Mouse (Mus musculus): ENCODE measurements around the gene Abhd6. TPM values are rescaled to one million over a fixed set of nuclear protein-coding genes. Genes with fewer than 3 reads are reported as not detected.

Gene Abhd6
- total and polyA plus RNA-seq, 3 experiments: not detected

DNA sequence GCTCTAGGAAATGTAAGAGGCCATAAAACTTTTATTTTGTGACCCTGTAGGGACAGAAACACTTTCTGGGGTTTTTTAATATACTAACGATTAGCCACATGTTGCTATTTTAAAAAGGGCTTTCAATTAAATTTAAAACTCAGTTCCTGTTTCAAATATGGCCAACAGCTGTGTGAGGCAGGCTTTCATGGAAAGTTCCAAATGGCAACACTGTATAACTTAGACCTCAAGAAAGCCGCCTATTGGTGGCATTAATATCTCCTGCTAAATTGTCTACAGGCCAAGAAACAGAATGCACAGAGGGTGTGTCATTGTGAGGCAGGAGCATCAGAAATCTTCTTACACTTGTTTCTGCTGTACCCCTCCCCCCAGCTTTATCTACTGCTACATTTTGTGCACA lies 4.8 kb downstream of the Abhd6 start:
- DNase-seq (ENCODE audit: low spot score) (no peak), ATAC-seq (ENCODE audit: extremely low read depth, insufficient number of reproducible peaks, low FRiP score, poor library complexity, severe bottlenecking) (no peak)
- H3K4me3 ChIP-seq (ENCODE audit: low read depth, low read length): no peak overlapping the region
- no peaks in the 10 kb centered on the region for H3K9me3 ChIP-seq (replicated peaks)
- peaks cover 9% of the 10 kb centered on the region for H3K27me3 ChIP-seq (ENCODE audit: insufficient read depth, low read length)
- no peaks in the 10 kb centered on the region for H3K4me1 ChIP-seq (ENCODE audit: insufficient read depth, low read depth, low read length)
- no peaks in the 10 kb centered on the region for H3K36me3 ChIP-seq (replicated peaks)
- TF ChIP-seq POLR2AphosphoS5 (IDR thresholded peaks at IDR 0.05; ENCODE audit: insufficient replicate concordance, low read depth, low read length) (no peak), GATA2 (IDR thresholded peaks at IDR 0.05; ENCODE audit: borderline replicate concordance, low read depth, low read length) (no peak)

DNA sequence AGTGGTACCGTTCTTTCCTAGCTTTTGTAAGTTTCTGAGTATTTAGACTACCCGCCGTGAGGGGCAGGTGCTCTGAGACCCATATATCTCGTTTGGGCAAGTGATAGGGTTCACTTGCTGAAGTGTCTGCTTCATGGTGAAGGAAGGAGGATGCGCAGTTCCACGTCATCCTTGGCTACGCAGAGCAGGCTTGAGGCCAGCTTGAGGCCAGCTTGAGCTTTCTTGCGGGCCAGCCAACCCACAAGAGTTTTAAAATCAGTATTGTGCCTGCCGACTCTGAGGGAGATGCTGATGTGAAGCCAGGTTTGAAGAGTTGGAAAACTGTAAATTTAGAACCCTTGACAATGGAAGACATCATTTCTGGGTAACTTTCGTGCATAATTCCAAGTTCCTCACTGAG lies 5.2 kb downstream of the Abhd6 start:
- TF ChIP-seq GATA2 (IDR thresholded peaks at IDR 0.05; ENCODE audit: borderline replicate concordance, low read depth, low read length): no peak
- no peak for TF ChIP-seq TAL1 (conservative IDR thresholded peaks at IDR 0.05; ENCODE audit: low read depth, low read length)
- TF ChIP-seq CTCF (IDR thresholded peaks at IDR 0.05; ENCODE audit: low read depth, low read length): no peak
- no peak for TF ChIP-seq GATA1 (IDR thresholded peaks at IDR 0.05; ENCODE audit: borderline replicate concordance, low read length)
- TF ChIP-seq POLR2AphosphoS5 (IDR thresholded peaks at IDR 0.05; ENCODE audit: insufficient replicate concordance, low read depth, low read length): no peak
- Histone ChIP-seq H3K27me3 (ENCODE audit: insufficient read depth, low read length) (peaks cover 5% of the 10 kb centered on the region), H3K9me3 (replicated peaks) (no peaks in the 10 kb centered on the region), H3K36me3 (replicated peaks) (no peaks in the 10 kb centered on the region), H3K4me3 (ENCODE audit: low read depth, low read length) (no peak overlapping the region), H3K4me1 (ENCODE audit: insufficient read depth, low read depth, low read length) (no peaks in the 10 kb centered on the region)
- ATAC-seq (ENCODE audit: extremely low read depth, insufficient number of reproducible peaks, low FRiP score, poor library complexity, severe bottlenecking) (no peak), DNase-seq (ENCODE audit: low spot score) (no peak)

DNA sequence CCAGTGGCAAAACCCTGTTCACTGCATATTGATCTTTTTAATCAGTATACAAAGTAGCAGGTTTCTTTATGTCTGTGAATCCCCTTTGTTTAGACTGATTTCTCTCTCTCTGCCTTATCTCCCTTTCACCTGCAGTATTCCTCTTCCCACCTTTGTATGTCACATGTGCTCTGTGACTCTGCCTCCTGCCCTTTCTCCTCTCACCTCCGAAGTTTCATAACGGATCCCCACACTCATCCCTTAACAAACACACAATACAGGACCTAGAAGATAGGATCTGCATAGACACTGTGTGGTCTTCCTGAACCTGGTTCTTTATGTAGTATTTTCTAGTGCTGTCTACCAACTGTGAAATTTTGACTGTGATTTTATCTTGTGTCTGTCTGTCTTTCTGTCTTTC lies 8.6 kb downstream of the Abhd6 start:
- DNase-seq (ENCODE audit: low spot score) (no peak), ATAC-seq (ENCODE audit: extremely low read depth, insufficient number of reproducible peaks, low FRiP score, poor library complexity, severe bottlenecking) (no peak)
- H3K4me3 ChIP-seq (ENCODE audit: low read depth, low read length): no peak overlapping the region
- no peaks in the 10 kb centered on the region for H3K36me3 ChIP-seq (replicated peaks)
- TF ChIP-seq GATA1 (IDR thresholded peaks at IDR 0.05; ENCODE audit: borderline replicate concordance, low read length) (no peak), GATA2 (IDR thresholded peaks at IDR 0.05; ENCODE audit: borderline replicate concordance, low read depth, low read length) (no peak), CTCF (IDR thresholded peaks at IDR 0.05; ENCODE audit: low read depth, low read length) (no peak), POLR2AphosphoS5 (IDR thresholded peaks at IDR 0.05; ENCODE audit: insufficient replicate concordance, low read depth, low read length) (no peak), TAL1 (conservative IDR thresholded peaks at IDR 0.05; ENCODE audit: low read depth, low read length) (no peak)
- H3K4me1 ChIP-seq (ENCODE audit: insufficient read depth, low read depth, low read length): no peaks in the 10 kb centered on the region
- peaks cover 3% of the 10 kb centered on the region for H3K27me3 ChIP-seq (ENCODE audit: insufficient read depth, low read length)
- H3K9me3 ChIP-seq (replicated peaks): no peaks in the 10 kb centered on the region

DNA sequence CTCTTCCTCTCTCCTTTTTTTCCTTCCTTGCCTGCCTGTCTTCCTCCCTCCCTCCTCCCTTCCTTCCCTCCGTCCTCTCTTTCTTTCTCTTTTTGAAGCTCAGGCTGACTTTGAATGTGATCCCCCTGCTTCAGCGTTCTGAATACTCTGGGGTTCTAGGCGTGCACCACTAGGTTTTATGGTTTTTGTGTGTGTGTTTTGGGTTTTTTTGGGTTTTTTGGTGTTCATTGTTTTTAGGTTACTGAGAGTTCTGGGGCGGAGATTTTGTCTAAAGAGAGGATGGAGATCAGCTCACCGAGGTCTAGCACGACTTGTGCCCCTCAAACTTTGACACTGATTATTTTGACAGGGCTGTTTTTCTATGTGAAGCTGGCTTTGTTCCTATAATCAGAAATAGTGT lies 9.2 kb downstream of the Abhd6 start:
- no peak for ATAC-seq (ENCODE audit: extremely low read depth, insufficient number of reproducible peaks, low FRiP score, poor library complexity, severe bottlenecking)
- Histone ChIP-seq H3K9me3 (replicated peaks) (no peaks in the 10 kb centered on the region), H3K4me3 (ENCODE audit: low read depth, low read length) (no peak overlapping the region), H3K4me1 (ENCODE audit: insufficient read depth, low read depth, low read length) (no peaks in the 10 kb centered on the region), H3K27me3 (ENCODE audit: insufficient read depth, low read length) (peaks cover 3% of the 10 kb centered on the region), H3K36me3 (replicated peaks) (no peaks in the 10 kb centered on the region)
- TF ChIP-seq TAL1 (conservative IDR thresholded peaks at IDR 0.05; ENCODE audit: low read depth, low read length) (no peak), GATA1 (IDR thresholded peaks at IDR 0.05; ENCODE audit: borderline replicate concordance, low read length) (no peak), CTCF (IDR thresholded peaks at IDR 0.05; ENCODE audit: low read depth, low read length) (no peak), POLR2AphosphoS5 (IDR thresholded peaks at IDR 0.05; ENCODE audit: insufficient replicate concordance, low read depth, low read length) (no peak), GATA2 (IDR thresholded peaks at IDR 0.05; ENCODE audit: borderline replicate concordance, low read depth, low read length) (no peak)
- DNase-seq (ENCODE audit: low spot score): no peak

DNA sequence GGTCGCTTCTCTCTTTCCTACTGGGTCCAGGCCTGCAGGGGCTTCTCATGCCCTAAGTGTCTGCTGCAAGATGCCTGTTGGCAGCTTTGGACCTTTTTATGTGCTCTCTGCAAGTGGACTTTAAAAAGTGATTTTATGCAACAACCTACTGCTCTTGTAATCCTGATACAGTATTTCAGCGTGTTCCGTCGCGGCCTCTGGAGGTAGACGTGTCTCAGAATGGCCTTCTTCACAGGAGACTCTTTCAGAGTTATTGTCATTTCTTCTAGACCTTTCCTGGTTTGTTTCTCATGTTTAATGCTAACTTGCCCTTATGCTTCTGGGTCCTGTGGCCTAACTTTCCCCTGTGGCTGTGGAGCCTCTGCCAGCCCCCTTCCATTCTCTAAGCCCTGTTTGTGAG lies 13.1 kb downstream of the Abhd6 start:
- no peaks in the 10 kb centered on the region for H3K9me3 ChIP-seq (replicated peaks)
- H3K4me3 ChIP-seq (ENCODE audit: low read depth, low read length): no peak overlapping the region
- DNase-seq (ENCODE audit: low spot score) (no peak), ATAC-seq (ENCODE audit: extremely low read depth, insufficient number of reproducible peaks, low FRiP score, poor library complexity, severe bottlenecking) (no peak)
- H3K36me3 ChIP-seq (replicated peaks): no peaks in the 10 kb centered on the region
- no peak for TF ChIP-seq GATA1 (IDR thresholded peaks at IDR 0.05; ENCODE audit: borderline replicate concordance, low read length)
- no peaks in the 10 kb centered on the region for H3K4me1 ChIP-seq (ENCODE audit: insufficient read depth, low read depth, low read length)
- peaks cover 3% of the 10 kb centered on the region; the same call in 1 of the 2 replicates for H3K27me3 ChIP-seq (ENCODE audit: insufficient read depth, low read length)

DNA sequence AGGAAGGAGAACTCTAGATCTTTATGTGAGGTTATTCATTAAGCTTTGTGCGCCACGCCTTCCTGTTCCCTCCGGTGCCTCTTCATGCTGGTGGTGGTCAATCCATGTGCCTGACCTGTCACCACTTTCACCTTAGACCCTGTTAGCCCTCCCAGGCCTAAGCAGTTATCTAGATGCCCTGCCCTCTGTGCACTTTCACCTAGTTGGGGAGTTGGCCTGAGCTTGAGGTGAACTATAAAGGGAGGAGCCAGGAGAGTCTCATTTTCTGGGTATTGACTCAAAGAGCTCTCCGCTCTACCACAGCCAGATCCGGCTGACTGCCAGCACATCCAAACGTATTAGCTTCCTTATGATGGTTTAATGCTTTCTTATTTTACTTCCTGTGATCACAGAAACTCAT lies 13.6 kb downstream of the Abhd6 start:
- DNase-seq (ENCODE audit: low spot score) (no peak), ATAC-seq (ENCODE audit: extremely low read depth, insufficient number of reproducible peaks, low FRiP score, poor library complexity, severe bottlenecking) (no peak)
- H3K4me3 ChIP-seq (ENCODE audit: low read depth, low read length): no peak overlapping the region
- TF ChIP-seq GATA2 (IDR thresholded peaks at IDR 0.05; ENCODE audit: borderline replicate concordance, low read depth, low read length) (no peak), TAL1 (conservative IDR thresholded peaks at IDR 0.05; ENCODE audit: low read depth, low read length) (no peak), POLR2AphosphoS5 (IDR thresholded peaks at IDR 0.05; ENCODE audit: insufficient replicate concordance, low read depth, low read length) (no peak), GATA1 (IDR thresholded peaks at IDR 0.05; ENCODE audit: borderline replicate concordance, low read length) (no peak), CTCF (IDR thresholded peaks at IDR 0.05; ENCODE audit: low read depth, low read length) (no peak)
- H3K9me3 ChIP-seq (replicated peaks): no peaks in the 10 kb centered on the region
- no peaks in the 10 kb centered on the region for H3K36me3 ChIP-seq (replicated peaks)
- no peaks in the 10 kb centered on the region for H3K4me1 ChIP-seq (ENCODE audit: insufficient read depth, low read depth, low read length)
- H3K27me3 ChIP-seq (ENCODE audit: insufficient read depth, low read length): peaks cover 4% of the 10 kb centered on the region; the same call in 1 of the 2 replicates

DNA sequence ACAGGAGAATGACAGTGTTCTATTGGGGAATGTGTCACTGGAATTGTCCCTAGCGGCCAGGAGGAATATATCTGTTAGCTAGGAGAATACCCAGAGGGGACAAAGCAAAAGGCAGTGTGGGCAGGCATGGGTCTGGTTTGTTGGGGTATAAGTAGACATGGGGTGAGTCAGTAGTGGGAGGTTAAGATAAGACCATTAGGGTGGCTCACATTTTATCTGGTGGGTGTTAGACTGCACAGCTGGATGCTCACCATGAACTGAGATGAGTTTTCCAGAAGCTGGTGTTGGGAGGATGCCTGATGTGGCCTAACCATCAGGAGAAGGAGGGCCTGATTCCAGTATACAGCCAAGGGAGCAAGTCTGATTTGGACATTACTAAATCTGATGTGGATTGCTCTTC lies 14.2 kb downstream of the Abhd6 start:
- Histone ChIP-seq H3K4me3 (ENCODE audit: low read depth, low read length) (no peak overlapping the region), H3K36me3 (replicated peaks) (no peaks in the 10 kb centered on the region), H3K27me3 (ENCODE audit: insufficient read depth, low read length) (peaks cover 4% of the 10 kb centered on the region; the same call in 1 of the 2 replicates), H3K4me1 (ENCODE audit: insufficient read depth, low read depth, low read length) (no peaks in the 10 kb centered on the region), H3K9me3 (replicated peaks) (no peaks in the 10 kb centered on the region)
- no peak for TF ChIP-seq POLR2AphosphoS5 (IDR thresholded peaks at IDR 0.05; ENCODE audit: insufficient replicate concordance, low read depth, low read length)
- TF ChIP-seq GATA1 (IDR thresholded peaks at IDR 0.05; ENCODE audit: borderline replicate concordance, low read length): no peak
- TF ChIP-seq TAL1 (conservative IDR thresholded peaks at IDR 0.05; ENCODE audit: low read depth, low read length): no peak
- no peak for TF ChIP-seq GATA2 (IDR thresholded peaks at IDR 0.05; ENCODE audit: borderline replicate concordance, low read depth, low read length)
- TF ChIP-seq CTCF (IDR thresholded peaks at IDR 0.05; ENCODE audit: low read depth, low read length): no peak
- no peak for ATAC-seq (ENCODE audit: extremely low read depth, insufficient number of reproducible peaks, low FRiP score, poor library complexity, severe bottlenecking)
- DNase-seq (ENCODE audit: low spot score): no peak
